Mouse (Mus musculus) limb, embryonic 13.5 days (tissue): ENCODE results near the gene Olfr12. TPM values are rescaled to one million over a fixed set of nuclear protein-coding genes. Genes with fewer than 3 reads are reported as not detected.
A peak's percentile ranks its signal among the peaks of the same experiment; 100 is the strongest.

Source experiments
- ATAC-seq: fragments of 200-750 bp; cut with Nextera tagmentation; 2 replicates; pipeline ENCODE4 v1.8.0; 2017; ENCODE audit warnings: low read depth, moderate number of reproducible peaks, moderate TSS enrichment; ENCODE audit not compliant: low FRiP score
- H3K27ac ChIP-seq: fragments of 300-500 bp; sonication (generic); 2 replicates; pipeline ENCODE4 v1.5.1; 2015; ENCODE audit warnings: inconsistent platforms, mild to moderate bottlenecking, moderate library complexity
- H3K27me3 ChIP-seq: fragments of 300-500 bp; sonication (generic); 2 replicates; pipeline ENCODE4 v1.6.1; 2015; ENCODE audit warnings: mild to moderate bottlenecking, inconsistent platforms
- H3K36me3 ChIP-seq: fragments of 300-500 bp; sonication (generic); 2 replicates; pipeline ENCODE4 v1.6.1; 2015; ENCODE audit warnings: inconsistent platforms, mild to moderate bottlenecking, moderate library complexity
- H3K4me1 ChIP-seq: fragments of 300-500 bp; sonication (generic); 2 replicates; pipeline ENCODE4 v1.6.1; 2015; ENCODE audit warnings: inconsistent platforms
- H3K4me2 ChIP-seq: fragments of 300-500 bp; sonication (generic); replicated peaks from 2 replicates; pipeline ENCODE4 v1.6.1; 2015; ENCODE audit warnings: inconsistent platforms, mild to moderate bottlenecking, moderate library complexity
- H3K4me3 ChIP-seq: fragments of 300-500 bp; sonication (generic); 2 replicates; pipeline ENCODE4 v1.5.1; 2015; ENCODE audit warnings: moderate library complexity, mild to moderate bottlenecking, inconsistent platforms
- H3K9ac ChIP-seq: fragments of 300-500 bp; sonication (generic); 2 replicates; pipeline ENCODE4 v1.6.1; 2015; ENCODE audit warnings: mild to moderate bottlenecking, inconsistent platforms
- H3K9me3 ChIP-seq: fragments of 300-500 bp; sonication (generic); 2 replicates; pipeline ENCODE4 v1.6.1; 2016; ENCODE audit warnings: inconsistent platforms
- WGBS: fragments of 180-500 bp; shearing (Covaris S2); methylation state at CpG from one replicate; pipeline ENCODE4 v1.1.7; 2015; 5-methylcytosine and 5-hydroxymethylcytosine counted together
- polyA plus RNA-seq: library from polyadenylated mRNA; unstranded; fragments of >200 nt; fragmentation: Nextera tagmentation; extraction: Ambion mirVana; gene quantifications from 2 replicates; pipeline ENCODE4 v1.2.1, GENCODE M21; 2015

The Olfr12 gene
- polyA plus RNA-seq, 1 experiment from 2014 or later, result not detected

- no peak for ATAC-seq
- 67% methylated on average over 5 of the region's 5 CpGs for WGBS
- Histone ChIP-seq H3K27me3 (no peaks in the 10 kb centered on the region), H3K4me1 (peaks cover 6% of the 10 kb centered on the region), H3K27ac (no peak overlapping the region), H3K4me2 (no peak overlapping the region), H3K4me3 (no peak overlapping the region), H3K36me3 (peaks cover 19% of the 10 kb centered on the region), H3K9me3 (no peaks in the 10 kb centered on the region), H3K9ac (no peak overlapping the region)
These were observed 14.6 kb downstream of the Olfr12 start for GRCm38 (mm10) chr1:92632196-92632595.

DNA sequence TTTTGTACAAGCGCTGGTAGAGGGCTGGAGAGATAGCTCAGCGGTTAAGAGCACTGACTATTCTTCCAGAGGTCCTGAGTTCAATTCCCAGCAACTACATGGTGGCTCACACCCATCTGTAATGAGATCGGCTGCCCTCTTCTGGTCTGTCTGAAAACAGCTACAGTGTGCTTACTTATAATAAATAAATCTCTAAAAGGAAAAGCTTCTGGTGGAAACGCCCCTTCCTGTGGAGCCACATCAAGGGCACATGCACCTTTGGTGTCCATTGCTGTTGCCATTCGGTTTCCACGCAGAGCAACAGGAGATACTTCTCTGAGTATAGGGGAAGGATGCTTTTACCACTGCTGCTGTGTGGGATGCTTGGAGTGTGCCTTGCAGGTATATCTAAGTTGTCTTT lies 15.4 kb downstream of the Olfr12 start:
- H3K9me3 ChIP-seq, result no peaks in the 10 kb centered on the region
- H3K27ac ChIP-seq, result no peak overlapping the region
- peaks cover 25% of the 10 kb centered on the region for H3K36me3 ChIP-seq
- no peaks in the 10 kb centered on the region for H3K27me3 ChIP-seq
- ATAC-seq, result no peak
- H3K4me1 ChIP-seq, result peaks cover 6% of the 10 kb centered on the region
- WGBS, result 68% methylated on average over 6 of the region's 6 CpGs
- H3K9ac ChIP-seq, result no peak overlapping the region
- H3K4me3 ChIP-seq, result no peak overlapping the region
- no peak overlapping the region for H3K4me2 ChIP-seq

GRCm38 (mm10) chr1:92633726-92634125 lies 16.1 kb downstream of the Olfr12 start:
- no peak overlapping the region for H3K4me2 ChIP-seq
- WGBS, result 79% methylated on average over 8 of the region's 8 CpGs
- ATAC-seq, result no peak
- no peaks in the 10 kb centered on the region for H3K9me3 ChIP-seq
- H3K4me3 ChIP-seq, result no peak overlapping the region
- peaks cover 33% of the 10 kb centered on the region for H3K36me3 ChIP-seq
- peaks cover 6% of the 10 kb centered on the region for H3K4me1 ChIP-seq
- H3K9ac ChIP-seq, result no peak overlapping the region
- no peaks in the 10 kb centered on the region for H3K27me3 ChIP-seq
- no peak overlapping the region for H3K27ac ChIP-seq

- peak overlapping the region; percentile 61; the same call in 1 of the 2 replicates for H3K27ac ChIP-seq
- WGBS, result 69% methylated on average over 1 of the region's 1 CpGs
- no peak for ATAC-seq
- no peaks in the 10 kb centered on the region for H3K27me3 ChIP-seq
- H3K4me1 ChIP-seq, result peaks cover 6% of the 10 kb centered on the region
- no peak overlapping the region for H3K4me2 ChIP-seq
- H3K4me3 ChIP-seq, result no peak overlapping the region
- H3K9me3 ChIP-seq, result no peaks in the 10 kb centered on the region
- no peak overlapping the region for H3K9ac ChIP-seq
- peaks cover 38% of the 10 kb centered on the region for H3K36me3 ChIP-seq
These were observed 17.0 kb downstream of the Olfr12 start for GRCm38 (mm10) chr1:92634569-92634968.

- Histone ChIP-seq H3K4me3 (no peak overlapping the region), H3K36me3 (peaks cover 38% of the 10 kb centered on the region), H3K27ac (peak overlapping the region; percentile 61; the same call in 1 of the 2 replicates), H3K27me3 (no peaks in the 10 kb centered on the region), H3K4me2 (no peak overlapping the region), H3K4me1 (peaks cover 8% of the 10 kb centered on the region), H3K9me3 (no peaks in the 10 kb centered on the region), H3K9ac (no peak overlapping the region)
- 82% methylated on average over 4 of the region's 4 CpGs for WGBS
- ATAC-seq, result no peak
These were observed 17.5 kb downstream of the Olfr12 start for GRCm38 (mm10) chr1:92634976-92635599.

DNA sequence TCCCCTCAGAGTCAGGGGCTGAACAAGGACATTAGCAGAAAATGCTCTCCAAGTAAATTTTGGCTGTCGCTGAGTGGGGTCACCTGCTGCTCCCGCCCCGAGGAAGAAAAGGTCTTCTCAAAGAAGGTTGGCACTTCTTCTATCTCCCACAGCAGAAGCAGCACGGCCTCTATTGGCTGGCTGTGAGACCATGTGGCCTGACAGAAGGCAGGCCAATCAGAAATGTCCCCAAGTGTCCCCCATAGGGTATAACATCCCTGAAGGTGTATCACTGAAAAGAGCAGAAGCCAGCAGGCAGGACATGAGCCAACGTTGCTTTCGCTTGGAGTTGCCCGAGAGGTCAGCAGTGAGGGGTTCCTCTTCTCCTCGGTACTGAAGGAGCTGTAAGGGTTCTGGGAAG lies 18.4 kb downstream of the Olfr12 start:
- ATAC-seq, result no peak

DNA sequence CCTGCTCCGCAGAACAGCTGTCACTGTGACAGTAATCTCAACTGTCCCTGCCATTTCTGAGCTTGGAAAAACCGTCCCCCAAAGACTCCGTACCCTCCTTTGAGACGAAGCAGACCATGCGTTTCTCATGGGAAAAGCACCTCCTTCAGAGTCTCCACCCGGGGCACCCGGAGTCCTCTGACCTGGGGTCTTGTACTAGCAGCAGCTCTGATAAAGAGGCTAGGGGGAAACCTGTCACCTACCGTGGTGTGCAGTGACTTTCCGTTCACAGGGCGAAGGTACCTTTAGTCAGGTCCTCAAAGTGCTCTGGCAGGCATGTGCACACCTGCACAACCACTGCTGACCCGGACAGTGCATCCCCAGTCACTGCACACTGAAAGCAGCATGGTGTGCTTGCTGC lies 19.1 kb downstream of the Olfr12 start:
- no peak overlapping the region for H3K4me2 ChIP-seq
- H3K36me3 ChIP-seq, result peaks cover 38% of the 10 kb centered on the region
- WGBS, result 95% methylated on average over 11 of the region's 11 CpGs
- H3K4me1 ChIP-seq, result peaks cover 19% of the 10 kb centered on the region
- no peaks in the 10 kb centered on the region for H3K27me3 ChIP-seq
- no peak overlapping the region for H3K9ac ChIP-seq
- ATAC-seq, result no peak
- H3K27ac ChIP-seq, result no peak overlapping the region
- H3K4me3 ChIP-seq, result no peak overlapping the region
- no peaks in the 10 kb centered on the region for H3K9me3 ChIP-seq

More for the DNA sequence above, 18.4 kb downstream of the Olfr12 start:
- peaks cover 38% of the 10 kb centered on the region for H3K36me3 ChIP-seq
- no peaks in the 10 kb centered on the region for H3K9me3 ChIP-seq
- H3K4me2 ChIP-seq, result no peak overlapping the region
- H3K27me3 ChIP-seq, result no peaks in the 10 kb centered on the region
- H3K9ac ChIP-seq, result no peak overlapping the region
- no peak overlapping the region for H3K27ac ChIP-seq
- H3K4me3 ChIP-seq, result no peak overlapping the region
- peaks cover 17% of the 10 kb centered on the region for H3K4me1 ChIP-seq
- 82% methylated on average over 8 of the region's 8 CpGs for WGBS

- ATAC-seq, result no peak
- WGBS, result 91% methylated on average over 15 of the region's 15 CpGs
These were observed 20.0 kb downstream of the Olfr12 start for GRCm38 (mm10) chr1:92637501-92638172.

GRCm38 (mm10) chr1:92638181-92638580 lies 20.6 kb downstream of the Olfr12 start:
- no peak for ATAC-seq
- Histone ChIP-seq H3K9me3 (no peaks in the 10 kb centered on the region), H3K4me3 (no peak overlapping the region), H3K4me2 (no peak overlapping the region), H3K27ac (no peak overlapping the region), H3K27me3 (no peaks in the 10 kb centered on the region), H3K4me1 (peaks cover 27% of the 10 kb centered on the region), H3K9ac (no peak overlapping the region), H3K36me3 (peaks cover 38% of the 10 kb centered on the region)
- WGBS, result 91% methylated on average over 3 of the region's 3 CpGs

More at GRCm38 (mm10) chr1:92637501-92638172, 20.0 kb downstream of the Olfr12 start:
- Histone ChIP-seq H3K9ac (no peak overlapping the region), H3K36me3 (peaks cover 38% of the 10 kb centered on the region), H3K4me1 (peaks cover 26% of the 10 kb centered on the region), H3K27ac (no peak overlapping the region), H3K4me3 (no peak overlapping the region), H3K9me3 (no peaks in the 10 kb centered on the region), H3K4me2 (no peak overlapping the region), H3K27me3 (no peaks in the 10 kb centered on the region)

GRCm38 (mm10) chr1:92638736-92639135 lies 21.1 kb downstream of the Olfr12 start:
- WGBS, result 93% methylated on average over 4 of the region's 4 CpGs
- Histone ChIP-seq H3K27ac (no peak overlapping the region), H3K9me3 (no peaks in the 10 kb centered on the region), H3K4me2 (no peak overlapping the region), H3K4me1 (peaks cover 27% of the 10 kb centered on the region), H3K9ac (no peak overlapping the region), H3K36me3 (peaks cover 38% of the 10 kb centered on the region), H3K4me3 (no peak overlapping the region), H3K27me3 (no peaks in the 10 kb centered on the region)
- no peak for ATAC-seq

DNA sequence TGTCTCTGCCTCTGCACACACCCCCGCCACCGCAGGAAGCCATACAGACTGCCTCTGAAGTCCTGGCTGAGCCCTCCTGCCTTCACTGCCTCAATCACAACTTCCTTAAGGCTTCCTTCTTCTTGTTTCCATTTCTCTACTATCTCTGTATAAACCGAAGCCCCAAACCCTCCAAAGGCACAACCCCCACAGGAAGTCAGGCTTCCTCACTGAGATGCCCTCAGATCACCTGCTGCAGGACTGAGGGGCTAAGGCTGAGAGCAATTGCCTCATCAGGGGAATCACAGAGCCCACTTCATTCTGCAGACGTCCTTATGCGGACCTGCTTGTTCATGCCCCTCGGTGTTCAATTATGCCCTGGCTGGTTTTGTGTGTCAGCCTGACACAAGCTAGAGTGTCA lies 22.8 kb downstream of the Olfr12 start:
- Histone ChIP-seq H3K27ac (no peak overlapping the region), H3K9ac (peak overlapping the region; percentile 96), H3K4me2 (peak overlapping the region; percentile 98), H3K27me3 (no peaks in the 10 kb centered on the region), H3K4me1 (peaks cover 21% of the 10 kb centered on the region), H3K36me3 (peaks cover 35% of the 10 kb centered on the region), H3K9me3 (no peaks in the 10 kb centered on the region), H3K4me3 (peak overlapping the region; percentile 92)
- 90% methylated on average over 6 of the region's 6 CpGs for WGBS
- ATAC-seq, result no peak

DNA sequence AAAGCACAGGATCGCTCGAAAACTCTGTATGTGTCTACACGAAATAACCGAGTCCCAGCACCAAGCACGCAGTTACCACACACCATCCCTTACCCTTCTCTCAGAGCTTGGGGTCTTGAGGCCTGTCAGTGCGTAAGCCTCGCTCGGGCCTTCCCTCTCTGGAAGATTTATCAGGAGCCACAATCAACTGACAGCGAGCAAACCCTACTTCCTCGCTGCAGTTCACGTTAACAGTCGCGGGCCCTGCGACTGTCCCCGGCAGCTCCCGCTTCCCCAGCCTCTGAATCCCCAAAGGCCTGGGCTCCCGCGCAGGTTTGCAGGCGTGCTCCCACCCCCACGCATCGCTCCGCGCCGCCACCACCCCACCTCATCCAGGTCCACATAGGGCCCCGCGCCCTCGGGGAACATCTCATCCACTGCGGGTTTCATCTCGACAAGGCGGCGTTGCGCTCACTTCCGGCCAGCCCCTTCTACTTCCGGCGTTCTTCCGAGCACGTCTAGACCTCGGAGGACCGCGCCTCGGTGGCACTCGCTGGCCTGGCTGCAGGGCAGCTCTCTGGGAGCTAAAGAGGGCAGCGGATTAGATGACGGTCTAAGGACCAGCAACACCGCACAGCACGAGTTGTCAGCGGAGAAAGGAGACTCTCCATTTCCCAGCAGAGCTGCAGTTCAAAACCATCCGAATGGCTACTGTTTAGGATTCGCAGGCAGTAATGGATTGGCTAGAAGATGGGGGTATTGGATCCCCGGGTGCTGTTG lies 24.1 kb downstream of the Olfr12 start, which contains the start of gene Cops9:
TSS of gene Cops9 (minus strand) at position 472 of the 759 bp plus-strand sequence.
- Histone ChIP-seq H3K4me3 (peak within 1 kb of the TSS; percentile 92), H3K9me3 (no peaks in the 10 kb centered on the region), H3K9ac (peak within 1 kb of the TSS; percentile 96), H3K27ac (peak within 1 kb of the TSS; percentile 33; the same call in 1 of the 2 replicates), H3K27me3 (0 out of 2 replicates have a peak, but pooled peaks cover 7% of the 10 kb centered on the region), H3K4me1 (peaks cover 21% of the 10 kb centered on the region), H3K36me3 (peaks cover 24% of the 10 kb centered on the region), H3K4me2 (peak within 1 kb of the TSS; percentile 98)
- WGBS, result 2% methylated on average over 50 of the region's 50 CpGs
- peak; percentile 92 for ATAC-seq
